Mouse (Mus musculus): ENCODE results near the gene Tnpo3.
"Not testable (repeated sequence)": the region's sequence is repeated elsewhere in the genome, so short reads cannot be mapped to it uniquely, and the experiment has no call there.

Tnpo3 gene

GRCm38 (mm10) chr6:29620840-29621543 lies 11.3 kb upstream of the Tnpo3 start:
- DNase-seq (ENCODE audit: low spot score in 2 of 2), result no peak

DNA sequence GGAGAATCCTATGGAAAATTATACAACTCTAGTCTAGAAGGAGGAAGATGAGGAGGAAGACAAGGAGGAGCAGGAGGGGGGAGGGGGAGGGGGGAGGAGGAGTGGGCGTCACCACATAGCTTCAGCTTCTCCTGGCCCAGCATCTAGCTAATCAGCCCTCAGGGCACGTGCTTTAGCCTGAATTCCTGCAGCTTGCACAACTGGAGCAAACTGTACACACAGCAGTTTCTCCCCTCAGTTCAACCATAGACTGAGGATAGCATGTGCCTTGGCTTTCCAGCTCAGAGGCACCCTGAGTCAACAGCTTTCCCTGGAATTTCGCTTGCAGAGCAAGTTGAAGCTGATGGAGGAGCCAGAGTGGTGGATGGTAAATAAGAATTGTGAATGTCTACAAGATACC lies 10.5 kb upstream of the Tnpo3 start:
- DNase-seq (ENCODE audit: low spot score in 2 of 2), result no peak

DNA sequence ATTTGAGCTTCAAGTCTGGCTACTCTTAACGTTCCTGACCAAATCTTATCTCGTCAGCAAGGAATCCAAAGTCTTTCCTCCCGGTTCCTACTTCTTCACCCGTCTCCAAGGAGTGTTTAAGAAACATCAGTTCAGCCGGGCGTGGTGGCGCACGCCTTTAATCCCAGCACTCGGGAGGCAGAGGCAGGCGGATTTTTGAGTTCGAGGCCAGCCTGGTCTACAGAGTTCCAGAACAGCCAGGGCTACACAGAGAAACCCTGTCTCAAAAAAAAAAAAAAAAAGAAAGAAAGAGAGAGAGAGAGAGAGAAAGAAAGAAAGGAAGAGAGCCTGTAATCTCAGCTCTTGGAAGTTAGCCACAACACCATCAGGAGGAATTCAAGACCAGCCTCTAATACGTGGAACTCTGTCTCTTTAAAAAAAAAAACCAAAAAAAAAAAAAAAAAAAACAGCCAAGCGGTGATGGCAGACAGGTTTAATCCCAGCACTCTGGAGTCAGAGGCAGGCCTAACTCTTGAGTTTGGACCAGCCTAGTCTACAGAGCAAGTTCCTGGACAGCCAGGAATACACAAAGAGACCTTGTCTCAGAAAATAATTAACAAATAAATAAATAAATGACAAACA lies 443 bp upstream of the Tnpo3 start:
- DNase-seq (ENCODE audit: low spot score in 2 of 2), result not testable (repeated sequence)

- DNase-seq (ENCODE audit: low spot score in 2 of 2), result no peak
Observed at GRCm38 (mm10) chr6:29600188-29600587, 9.5 kb downstream of the Tnpo3 start.

- no peak for DNase-seq (ENCODE audit: low spot score in 2 of 2)
Observed at GRCm38 (mm10) chr6:29595656-29596055, 14.0 kb downstream of the Tnpo3 start.

DNA sequence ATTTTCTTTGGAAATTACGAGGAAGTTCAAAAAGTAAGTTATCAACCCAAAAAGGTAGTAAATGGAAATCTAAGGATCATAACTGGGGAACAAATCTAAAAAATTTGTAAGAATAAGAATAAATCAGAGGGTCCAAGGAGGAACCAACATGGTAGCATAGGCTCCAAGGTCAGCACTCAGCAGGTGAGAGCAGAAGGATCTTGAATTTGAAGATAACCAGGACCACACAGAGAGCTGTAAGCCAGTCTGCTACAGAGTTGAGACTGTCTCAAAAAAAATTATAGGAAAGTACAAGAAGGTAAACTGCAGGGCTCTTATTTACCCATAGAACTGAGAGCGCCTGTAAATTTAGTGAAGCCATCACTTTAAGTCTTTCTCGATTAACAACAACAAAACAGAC lies 28.5 kb downstream of the Tnpo3 start:
- DNase-seq (ENCODE audit: low spot score in 2 of 2), result no peak

- DNase-seq (ENCODE audit: low spot score in 2 of 2), result no peak
Observed at GRCm38 (mm10) chr6:29580770-29581169, 28.9 kb downstream of the Tnpo3 start.

GRCm38 (mm10) chr6:29576388-29576787 lies 33.3 kb downstream of the Tnpo3 start:
- DNase-seq (ENCODE audit: low spot score in 2 of 2), result not testable (repeated sequence)

DNA sequence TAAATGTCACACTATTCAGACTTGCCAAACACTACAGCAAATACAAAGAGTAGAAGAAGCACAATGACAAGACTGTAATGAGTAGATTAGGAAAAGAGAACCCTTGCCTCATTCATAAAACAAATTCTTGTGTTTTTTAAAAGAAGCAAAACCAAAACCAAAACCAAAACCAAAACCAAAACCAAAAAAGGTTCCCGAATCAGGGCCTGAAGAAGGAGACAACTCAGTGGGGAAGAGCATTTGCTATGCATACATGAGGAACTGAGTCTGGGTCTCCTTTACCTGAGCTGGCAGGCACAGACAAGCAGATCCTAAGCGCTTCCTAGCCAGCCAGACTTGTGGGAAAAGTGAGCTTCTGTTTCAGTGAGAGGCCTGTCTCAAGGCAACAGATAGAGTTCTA lies 52.6 kb downstream of the Tnpo3 start:
- no peak for DNase-seq (ENCODE audit: low spot score in 2 of 2)

GRCm38 (mm10) chr6:29552526-29552925 lies 57.2 kb downstream of the Tnpo3 start:
- DNase-seq (ENCODE audit: low spot score in 2 of 2), result no peak

DNA sequence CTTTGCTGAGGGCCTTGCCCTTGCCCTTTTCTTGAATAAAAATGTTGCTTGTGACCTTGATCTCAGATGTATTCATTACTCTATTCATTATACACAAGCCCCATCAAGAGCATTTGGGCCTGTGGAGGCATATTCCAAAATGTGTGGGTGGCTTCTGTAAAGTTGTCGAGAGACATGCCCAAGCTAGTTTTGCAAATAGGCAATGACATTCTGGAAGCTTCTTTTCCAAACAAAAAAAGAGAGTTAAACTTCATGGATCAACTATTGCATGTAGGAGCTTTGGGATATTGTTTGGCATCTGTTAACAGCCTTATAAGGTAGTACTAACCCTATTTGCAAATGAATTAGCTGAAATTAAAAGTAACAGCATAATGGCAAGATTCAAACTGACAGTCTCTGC lies 61.6 kb downstream of the Tnpo3 start:
- DNase-seq (ENCODE audit: low spot score in 2 of 2), result no peak

DNA sequence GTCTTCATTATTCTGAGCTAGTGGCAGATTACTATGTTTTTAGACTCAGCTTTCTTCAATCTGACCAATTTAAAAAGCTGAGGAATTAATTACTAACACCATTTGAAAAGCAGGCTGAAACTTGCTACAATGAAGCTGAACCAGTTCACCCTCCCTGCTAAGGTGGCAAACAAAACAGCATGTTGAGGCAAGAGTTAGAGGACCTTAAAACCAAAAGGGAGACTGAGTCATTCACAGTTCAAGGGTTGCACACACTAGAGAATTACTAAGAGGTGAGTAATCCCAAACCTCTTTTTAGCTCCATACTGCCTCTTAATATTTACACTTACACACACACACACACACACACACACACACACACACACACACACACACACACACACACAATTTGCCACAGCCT lies 62.1 kb downstream of the Tnpo3 start:
- DNase-seq (ENCODE audit: low spot score in 2 of 2), result no peak

GRCm38 (mm10) chr6:29545611-29546010 lies 64.1 kb downstream of the Tnpo3 start:
- no peak for DNase-seq (ENCODE audit: low spot score in 2 of 2)

DNA sequence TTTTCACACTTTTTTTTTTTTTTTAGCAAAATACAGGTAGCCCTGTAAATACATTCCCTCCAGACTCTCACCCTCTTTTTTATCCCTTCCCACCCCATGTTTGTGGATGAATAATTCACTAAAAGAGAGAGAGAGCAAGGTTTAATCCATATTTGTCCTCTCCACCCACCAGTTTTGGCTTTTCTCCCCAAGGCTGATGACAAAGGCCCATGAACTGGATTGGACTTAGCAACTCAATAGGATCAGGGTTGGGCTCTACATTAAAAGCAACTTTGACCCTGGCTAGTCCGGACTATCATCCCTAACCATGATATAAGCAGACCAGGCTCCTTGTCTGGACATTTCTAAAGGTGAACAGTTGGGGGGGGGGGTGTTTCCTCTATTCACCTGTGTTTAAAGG lies 68.7 kb downstream of the Tnpo3 start:
- DNase-seq (ENCODE audit: low spot score in 2 of 2), result no peak

- no peak for DNase-seq (ENCODE audit: low spot score in 2 of 2)
Observed at GRCm38 (mm10) chr6:29540223-29540622, 69.5 kb downstream of the Tnpo3 start.

- no peak for DNase-seq (ENCODE audit: low spot score in 2 of 2)
Observed at GRCm38 (mm10) chr6:29539502-29539901, 70.2 kb downstream of the Tnpo3 start.

DNA sequence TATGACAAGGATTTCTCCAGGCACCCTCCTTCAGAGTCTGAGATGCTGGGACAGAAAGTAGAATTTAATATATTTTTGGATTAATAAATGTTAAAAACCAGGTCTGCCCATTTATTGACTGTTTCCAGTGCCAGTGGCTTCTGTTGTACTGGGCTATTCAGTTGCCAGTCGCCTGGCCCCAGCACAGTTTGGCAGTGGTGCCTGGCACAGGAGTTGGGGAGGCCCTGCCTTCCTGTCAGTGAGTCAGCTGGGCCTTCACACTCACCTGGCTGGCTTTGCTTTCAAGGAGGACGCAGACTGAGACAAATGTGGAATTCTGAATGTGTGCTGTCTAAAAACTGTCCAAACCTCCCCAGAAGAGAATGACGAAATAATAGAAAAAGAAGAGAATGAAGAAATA lies 72.5 kb downstream of the Tnpo3 start:
- DNase-seq (ENCODE audit: low spot score in 2 of 2), result no peak

DNA sequence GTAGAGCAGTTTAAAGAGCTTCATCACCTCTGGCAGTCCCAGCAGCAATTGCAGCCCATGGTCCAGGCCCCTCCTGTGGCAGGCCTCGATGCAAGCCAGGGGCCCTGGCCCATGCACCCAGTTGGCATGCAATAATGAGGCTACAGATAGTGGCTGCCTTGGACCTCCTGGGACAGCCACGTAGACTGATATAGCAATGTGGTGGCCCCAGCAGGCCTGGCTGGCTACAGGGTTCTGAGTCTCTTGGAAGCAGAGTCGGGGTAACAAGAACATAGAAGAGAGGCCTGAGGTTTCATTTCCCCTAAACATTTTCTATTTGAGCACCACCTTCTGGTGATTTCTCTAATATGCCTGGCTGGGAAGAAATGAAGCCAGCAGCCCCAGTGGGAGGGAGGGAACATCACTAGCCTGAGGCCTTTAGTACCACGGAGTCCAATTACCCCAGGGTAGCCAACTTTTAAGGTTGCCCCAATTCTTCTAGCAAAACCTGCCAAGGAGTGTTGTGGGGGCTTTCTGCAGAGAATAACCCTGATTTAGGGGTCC lies 73.0 kb downstream of the Tnpo3 start:
- DNase-seq (ENCODE audit: low spot score in 2 of 2), result peak in 1 of 2 experiments; percentile 38

GRCm38 (mm10) chr6:29535316-29535715 lies 74.4 kb downstream of the Tnpo3 start:
- DNase-seq (ENCODE audit: low spot score in 2 of 2), result peak in 1 of 2 experiments; percentile 42

DNA sequence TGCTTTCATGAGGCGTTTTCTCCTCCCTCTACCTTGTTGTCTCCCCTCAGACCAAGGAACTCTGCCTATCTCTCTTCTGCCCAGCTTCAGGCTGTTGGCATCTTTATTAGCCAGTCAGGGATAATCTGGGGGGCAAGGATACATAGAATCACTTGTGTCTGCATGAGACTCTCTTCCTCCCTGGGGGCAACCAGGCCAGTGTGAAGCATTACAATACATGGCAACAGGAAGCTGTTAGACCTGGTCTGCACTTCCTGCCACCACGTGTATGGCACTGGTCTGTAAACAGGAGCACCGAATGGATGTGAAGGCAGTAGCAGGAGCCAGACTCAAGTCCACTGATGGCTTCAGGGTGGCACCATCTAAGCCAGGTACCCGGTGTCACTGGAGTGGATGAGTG lies 79.6 kb downstream of the Tnpo3 start:
- DNase-seq (ENCODE audit: low spot score in 2 of 2), result no peak

GRCm38 (mm10) chr6:29529444-29529820 lies 80.3 kb downstream of the Tnpo3 start:
- no peak for DNase-seq (ENCODE audit: low spot score in 2 of 2)

DNA sequence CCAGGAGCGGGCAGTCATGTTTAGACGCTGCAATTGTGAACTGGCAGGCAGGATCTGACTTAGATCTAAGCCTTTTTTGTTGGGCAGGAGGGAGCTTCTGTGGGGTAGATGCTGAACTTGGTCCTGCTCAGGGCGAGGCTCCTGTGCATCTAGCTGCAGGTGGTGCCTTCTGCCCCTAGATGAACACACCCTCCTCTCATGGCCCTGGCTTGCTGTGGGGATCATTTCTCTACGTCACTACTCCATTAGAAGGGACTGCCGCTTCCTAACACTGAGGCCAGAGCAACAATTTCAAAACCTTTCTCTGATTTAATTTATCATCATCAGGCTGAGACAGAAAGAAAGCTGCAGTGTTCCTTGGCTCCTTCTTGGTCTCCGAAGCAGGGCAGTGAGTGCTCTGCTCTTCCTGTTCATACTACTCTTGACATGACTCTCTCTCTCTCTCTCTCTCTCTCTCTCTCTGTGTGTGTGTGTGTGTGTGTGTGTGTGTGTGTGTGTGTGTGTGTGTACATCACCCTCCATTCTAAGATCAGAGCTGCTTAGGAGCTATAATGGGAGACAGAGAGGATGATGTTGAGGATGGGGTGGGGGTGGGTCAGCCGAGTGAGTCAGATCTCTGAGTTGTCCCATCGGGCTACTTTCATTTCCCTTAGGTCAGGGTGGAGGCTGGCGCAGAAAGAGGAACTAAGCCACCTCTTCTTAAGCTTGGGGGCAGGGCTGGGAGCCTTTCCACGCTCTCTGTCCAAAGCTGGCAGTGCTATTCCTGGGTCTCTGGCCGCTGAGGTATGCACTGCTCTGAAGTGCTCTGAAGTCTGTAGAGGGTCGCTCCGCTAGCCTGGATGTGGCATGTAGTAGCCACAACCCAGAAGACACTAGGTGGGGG lies 80.9 kb downstream of the Tnpo3 start:
- no peak for DNase-seq (ENCODE audit: low spot score in 2 of 2)

DNA sequence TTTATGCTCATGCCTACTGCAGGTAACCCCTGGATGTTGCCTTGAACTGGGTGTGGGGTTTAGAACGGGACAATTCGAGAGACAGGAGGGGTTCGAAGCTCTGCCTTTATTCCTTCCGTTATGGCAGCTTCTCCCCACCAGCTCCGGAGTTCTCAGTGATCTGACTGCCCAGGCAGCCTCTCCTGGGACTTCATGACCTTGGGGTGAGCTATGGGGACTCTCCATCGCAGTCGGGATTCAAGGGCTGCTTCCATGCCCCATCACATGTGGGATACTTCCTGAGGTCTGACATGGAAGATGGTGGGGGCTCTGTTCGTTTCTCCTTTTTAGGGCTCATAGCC lies 81.6 kb downstream of the Tnpo3 start:
- DNase-seq (ENCODE audit: low spot score in 2 of 2), result no peak

Data from right cerebral cortex, postnatal 10 days (tissue).